Mouse (Mus musculus) bone marrow, adult 2 months (tissue): ENCODE results near the gene Ostm1. TPM values are rescaled to one million over a fixed set of nuclear protein-coding genes. Genes with fewer than 3 reads are reported as not detected.

Experiments used
- H3K27ac ChIP-seq: fragments of 200-500 bp; 2 replicates; pipeline ENCODE4 v1.5.1; 2012; ENCODE audit warnings: low read depth, mild to moderate bottlenecking, control low read depth, inconsistent platforms, low read length; ENCODE audit not compliant: control insufficient read depth, poor library complexity, insufficient read depth
- H3K4me1 ChIP-seq: fragments of 200-500 bp; 2 replicates; pipeline ENCODE4 v1.6.1; 2011; ENCODE audit warnings: low read length; ENCODE audit not compliant: control insufficient read depth, insufficient read depth
- H3K4me3 ChIP-seq: fragments of 200-500 bp; replicated peaks from 2 replicates; pipeline ENCODE3; 2011; ENCODE audit warnings: mild to moderate bottlenecking, low read depth, low read length, control low read depth; ENCODE audit not compliant: control insufficient read depth
- CTCF ChIP-seq: fragments of 200-500 bp; IDR thresholded peaks from 2 replicates; pipeline ENCODE4 v1.5.1; 2011; ENCODE audit warnings: low read length, control low read depth; ENCODE audit not compliant: control insufficient read depth, insufficient read depth
- POLR2A ChIP-seq: fragments of 200-500 bp; IDR thresholded peaks from 2 replicates; pipeline ENCODE4 v1.6.1; 2011; ENCODE audit warnings: low read depth, mild to moderate bottlenecking, control low read depth, low read length, borderline replicate concordance; ENCODE audit not compliant: control insufficient read depth
- WGBS: fragments of 180-500 bp; shearing (Covaris S2); methylation state at CpG from one replicate; pipeline ENCODE4 v1.1.7; 2018; 5-methylcytosine and 5-hydroxymethylcytosine counted together
- polyA plus RNA-seq: library from polyadenylated mRNA; stranded (reverse); fragments of >200 nt; gene quantifications from 2 replicates; pipeline ENCODE4 v1.2.4, GENCODE M21; 2011; ENCODE audit warnings: low replicate concordance; ENCODE audit not compliant: missing spikeins, insufficient read depth, insufficient read length

Gene Ostm1
- polyA plus RNA-seq, 1 experiment: 16.3 TPM

- 30% methylated on average over 19 of the region's 19 CpGs for WGBS
- no peak for TF ChIP-seq CTCF
- TF ChIP-seq POLR2A: no peak
- H3K27ac ChIP-seq: no peak overlapping the region
- no peaks in the 10 kb centered on the region for H3K4me1 ChIP-seq
- no peak overlapping the region for H3K4me3 ChIP-seq
Measured at GRCm38 (mm10) chr10:42715366-42716035, 131.9 kb downstream of the Ostm1 start.

- H3K27ac ChIP-seq: no peak overlapping the region
- WGBS: 78% methylated on average over 5 of the region's 5 CpGs
- no peak overlapping the region for H3K4me3 ChIP-seq
- TF ChIP-seq POLR2A (no peak), CTCF (no peak)
- H3K4me1 ChIP-seq: no peaks in the 10 kb centered on the region
Measured at GRCm38 (mm10) chr10:42722116-42722515, 138.5 kb downstream of the Ostm1 start.

- TF ChIP-seq CTCF (no peak), POLR2A (no peak)
- H3K4me3 ChIP-seq: no peak overlapping the region
- H3K27ac ChIP-seq: no peak overlapping the region
- 79% methylated on average over 13 of the region's 13 CpGs for WGBS
- no peaks in the 10 kb centered on the region for H3K4me1 ChIP-seq
Measured at GRCm38 (mm10) chr10:42723275-42724232, 139.9 kb downstream of the Ostm1 start.

DNA sequence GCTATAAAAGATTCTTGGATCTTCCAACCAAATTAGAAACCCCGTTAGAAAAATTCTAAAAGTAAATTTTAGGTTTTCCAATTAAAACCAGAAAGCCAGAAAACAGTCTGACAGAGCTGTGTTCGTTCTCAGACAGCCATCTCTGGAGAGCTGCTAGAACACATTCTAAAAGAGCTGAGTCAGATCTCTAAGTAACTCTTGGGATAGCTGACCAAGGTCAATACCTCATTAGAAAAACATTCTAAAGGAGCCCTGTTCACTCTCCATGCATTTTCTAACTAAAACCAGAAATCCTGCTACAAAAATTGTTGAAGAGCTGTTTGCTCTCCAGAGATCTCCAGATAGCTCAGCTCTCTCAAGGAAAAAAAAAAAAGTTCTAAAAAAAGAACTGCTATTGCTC, 146.0 kb downstream of the Ostm1 start:
- no peak overlapping the region for H3K27ac ChIP-seq
- no peak overlapping the region for H3K4me3 ChIP-seq
- WGBS: 74% methylated on average over 2 of the region's 2 CpGs
- H3K4me1 ChIP-seq: no peaks in the 10 kb centered on the region
- TF ChIP-seq POLR2A: no peak

DNA sequence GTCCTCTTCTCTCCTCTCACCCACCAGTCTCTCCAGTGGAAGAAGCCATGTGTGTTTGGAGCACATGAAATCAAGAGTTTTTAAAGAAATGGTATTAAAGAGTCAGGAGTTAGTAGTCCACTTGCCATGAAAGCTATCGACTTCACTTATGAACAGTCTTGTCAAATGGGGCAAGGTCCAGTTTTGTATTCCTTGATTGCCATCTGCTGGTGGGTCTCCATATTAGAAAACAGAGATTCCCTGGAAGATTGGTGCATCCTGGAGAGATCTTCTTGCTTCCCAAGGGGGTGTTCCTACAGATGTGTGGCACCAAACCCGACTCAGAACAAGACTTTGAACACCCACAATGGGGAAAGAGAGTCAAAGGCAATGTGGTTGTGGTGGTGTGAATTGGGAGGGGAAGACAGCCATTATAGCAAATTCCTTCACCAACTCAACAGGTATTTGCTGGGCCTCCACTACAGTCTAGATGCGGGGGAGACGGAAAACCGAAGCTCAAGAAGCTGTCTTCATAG, 151.0 kb downstream of the Ostm1 start:
- Histone ChIP-seq H3K4me1 (no peaks in the 10 kb centered on the region), H3K27ac (no peak overlapping the region), H3K4me3 (no peak overlapping the region)
- no peak for TF ChIP-seq CTCF
- TF ChIP-seq POLR2A: no peak
- 60% methylated on average over 5 of the region's 5 CpGs for WGBS

DNA sequence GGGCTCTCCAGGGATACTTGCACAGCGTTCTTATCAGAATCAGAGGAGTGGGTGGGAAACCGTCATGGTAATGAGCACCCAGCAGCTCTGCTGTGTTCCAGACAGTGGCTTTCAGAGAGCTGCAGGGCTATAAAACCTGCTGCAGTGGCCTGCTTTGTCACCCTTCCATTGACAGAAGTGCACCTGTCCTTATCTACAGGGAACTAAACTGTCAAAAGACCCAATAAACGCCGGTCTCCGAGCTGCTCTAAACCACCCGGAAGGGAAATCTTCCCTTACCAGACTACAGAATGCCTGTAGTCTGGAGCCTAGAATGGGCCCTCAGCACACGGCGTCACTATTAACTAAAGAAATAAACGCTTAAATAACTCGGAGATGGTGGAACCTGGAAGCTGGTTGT, 168.2 kb downstream of the Ostm1 start:
- WGBS: 57% methylated on average over 10 of the region's 10 CpGs
- TF ChIP-seq CTCF (no peak), POLR2A (no peak)
- H3K4me1 ChIP-seq: no peaks in the 10 kb centered on the region
- no peak overlapping the region for H3K4me3 ChIP-seq
- no peak overlapping the region for H3K27ac ChIP-seq

Other genes with a start within 250 kb of the Ostm1 start
- gene Afg1l, start 105.3 kb upstream of the Ostm1 start, polyA plus RNA-seq: 4.1 and 5.0 TPM in 2 replicates
- gene Snx3, start 81.8 kb upstream of the Ostm1 start, polyA plus RNA-seq: 54.6 and 93.1 TPM in 2 replicates
- gene Nr2e1, start 190 bp upstream of the Ostm1 start, polyA plus RNA-seq: not detected in 2 replicates
- gene Sec63, start 177.7 kb downstream of the Ostm1 start, polyA plus RNA-seq: 46.1 and 66.4 TPM in 2 replicates